14 mouse cellular contexts compared by ENCODE assay signal in the genomic region with DNA sequence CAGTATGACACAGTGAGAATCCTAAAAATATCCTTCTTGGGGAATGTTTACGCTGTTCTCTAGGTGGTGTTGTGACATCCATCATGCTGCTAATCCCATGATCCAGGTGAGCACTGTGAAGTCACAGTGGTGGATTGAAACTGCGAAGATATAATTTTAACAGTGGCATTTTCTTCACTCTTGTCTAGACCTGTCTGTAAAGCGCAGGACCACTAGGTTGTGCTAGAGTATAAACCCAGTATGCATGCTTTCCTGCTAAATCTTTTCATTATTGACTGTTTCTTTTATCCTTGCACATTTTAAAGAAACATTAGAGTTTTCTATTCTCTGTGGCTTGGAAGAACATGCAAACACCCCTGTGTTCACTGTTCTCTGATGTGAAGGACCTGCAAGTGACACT. TPM values are rescaled to one million over a fixed set of nuclear protein-coding genes. Genes with fewer than 3 reads are reported as not detected.
DNase-seq lines count a peak whose midpoint lies in the region; ATAC-seq and TF ChIP-seq lines count a peak whose summit lies in the region.
"Had no signal": no experiment of that assay in that cellular context is flagged by ENCODE, and none has a peak within 500 bp of the region (broad histone marks: within the 10 kb centered on the region; RNA-seq: fewer than 3 reads in every experiment).

No protein-coding gene starts in this region.

- no peak overlapping the region for H3K9ac ChIP-seq in intestine, postnatal 0 days (ENCODE audit: low read depth, low read length)
- H3K9ac ChIP-seq in intestine, embryonic 15.5 days: no peak overlapping the region
- no peak overlapping the region for H3K9ac ChIP-seq in midbrain, embryonic 14.5 days (replicated peaks; ENCODE audit: low read length)
- H3K9ac ChIP-seq in midbrain, embryonic 11.5 days (ENCODE audit: low read length): no peak overlapping the region
- H3K9ac ChIP-seq: hindbrain, embryonic 15.5 days had no signal

- no peak overlapping the region for H3K27ac ChIP-seq in intestine, postnatal 0 days (ENCODE audit: low read depth, low read length)
- no peak overlapping the region for H3K27ac ChIP-seq in intestine, embryonic 15.5 days
- no peak overlapping the region for H3K27ac ChIP-seq in midbrain, embryonic 14.5 days (replicated peaks; ENCODE audit: low read depth, low read length)
- no peak overlapping the region for H3K27ac ChIP-seq in midbrain, embryonic 11.5 days (ENCODE audit: low read depth, low read length)
- H3K27ac ChIP-seq: heart, embryonic 10.5 days; hindbrain, embryonic 15.5 days had no signal

- TF ChIP-seq CTCF in intestine, postnatal 0 days (IDR thresholded peaks at IDR 0.05; ENCODE audit: low read depth): peak; percentile 53
- TF ChIP-seq CTCF in brain, embryonic 14.5 days (IDR thresholded peaks at IDR 0.05; ENCODE audit: borderline replicate concordance, extremely low read depth, insufficient read depth, insufficient read length): peak; percentile 35; the same call in 1 of the 2 replicates

- H3K4me3 ChIP-seq in intestine, postnatal 0 days (ENCODE audit: low read depth, low read length): no peak overlapping the region
- H3K4me3 ChIP-seq in intestine, embryonic 15.5 days (replicated peaks): no peak overlapping the region
- no peak overlapping the region for H3K4me3 ChIP-seq in midbrain, embryonic 14.5 days (replicated peaks; ENCODE audit: low read depth, low read length)
- H3K4me3 ChIP-seq in midbrain, embryonic 11.5 days (ENCODE audit: low read depth, low read length): no peak overlapping the region
- H3K4me3 ChIP-seq: heart, embryonic 10.5 days; hindbrain, embryonic 15.5 days had no signal

- no peaks in the 10 kb centered on the region for H3K4me1 ChIP-seq in intestine, postnatal 0 days (replicated peaks; ENCODE audit: control insufficient read depth, insufficient read depth, low read length)
- no peaks in the 10 kb centered on the region for H3K4me1 ChIP-seq in intestine, embryonic 15.5 days (replicated peaks)
- no peaks in the 10 kb centered on the region for H3K4me1 ChIP-seq in midbrain, embryonic 14.5 days (ENCODE audit: control insufficient read depth, insufficient read depth, low read length)
- H3K4me1 ChIP-seq in midbrain, embryonic 11.5 days (ENCODE audit: control insufficient read depth, insufficient read depth, low read length): no peaks in the 10 kb centered on the region
- H3K4me1 ChIP-seq: heart, embryonic 10.5 days; hindbrain, embryonic 15.5 days had no signal

- no peak for TF ChIP-seq POLR2A in brain, embryonic 14.5 days (IDR thresholded peaks at IDR 0.05; ENCODE audit: borderline replicate concordance, extremely low read depth, insufficient read depth, insufficient read length, poor library complexity, severe bottlenecking)

- WGBS in intestine, postnatal 0 days: 80% methylated on average over 3 of the region's 3 CpGs
- 80% methylated on average over 3 of the region's 3 CpGs for WGBS in intestine, embryonic 15.5 days
- 85% methylated on average over 3 of the region's 3 CpGs for WGBS in midbrain, embryonic 14.5 days
- 91% methylated on average over 3 of the region's 3 CpGs for WGBS in midbrain, embryonic 11.5 days

- ATAC-seq in intestine, postnatal 0 days: no peak
- ATAC-seq in intestine, embryonic 15.5 days: no peak
- ATAC-seq in midbrain, embryonic 14.5 days (ENCODE audit: low FRiP score, low TSS enrichment): no peak
- no peak for ATAC-seq in midbrain, embryonic 11.5 days (ENCODE audit: low FRiP score)

- H3K9me3 ChIP-seq in intestine, postnatal 0 days (ENCODE audit: control insufficient read depth): no peaks in the 10 kb centered on the region
- no peaks in the 10 kb centered on the region for H3K9me3 ChIP-seq in intestine, embryonic 15.5 days
- H3K9me3 ChIP-seq in midbrain, embryonic 14.5 days (ENCODE audit: control insufficient read depth, low read length): no peaks in the 10 kb centered on the region
- H3K9me3 ChIP-seq in midbrain, embryonic 11.5 days (ENCODE audit: control insufficient read depth, low read length): no peaks in the 10 kb centered on the region
- H3K9me3 ChIP-seq: G1E; heart, embryonic 10.5 days; hindbrain, embryonic 15.5 days had no signal

- peak; percentile 69 for DNase-seq in midbrain, embryonic 14.5 days
- no peak for DNase-seq in midbrain, embryonic 11.5 days (ENCODE audit: low spot score, missing footprints)
- peak; percentile 73 for DNase-seq in brain, embryonic 14.5 days (ENCODE audit: low read depth)
- DNase-seq in layer of hippocampus, postnatal 14 days (ENCODE audit: low spot score in 2 of 2): peak; percentile 21 to 43
- DNase-seq in spleen, postnatal 4 days (ENCODE audit: low spot score in 2 of 2): no peak
- DNase-seq: adrenal gland, postnatal 10 days; cerebellum, adult 9-10 months had no signal

- no peaks in the 10 kb centered on the region for H3K27me3 ChIP-seq in intestine, postnatal 0 days (replicated peaks; ENCODE audit: control insufficient read depth, insufficient read depth, low read length)
- no peaks in the 10 kb centered on the region for H3K27me3 ChIP-seq in intestine, embryonic 15.5 days (replicated peaks)
- H3K27me3 ChIP-seq in midbrain, embryonic 14.5 days (ENCODE audit: control insufficient read depth, insufficient read depth, low read length): no peaks in the 10 kb centered on the region
- H3K27me3 ChIP-seq in midbrain, embryonic 11.5 days (ENCODE audit: control insufficient read depth, insufficient read depth, low read length): no peaks in the 10 kb centered on the region
- H3K27me3 ChIP-seq: hindbrain, embryonic 15.5 days had no signal

- no peaks in the 10 kb centered on the region for H3K36me3 ChIP-seq in intestine, postnatal 0 days (ENCODE audit: control insufficient read depth, insufficient read depth)
- H3K36me3 ChIP-seq in intestine, embryonic 15.5 days: no peaks in the 10 kb centered on the region
- H3K36me3 ChIP-seq in midbrain, embryonic 14.5 days (ENCODE audit: control insufficient read depth, insufficient read depth, low read length): no peaks in the 10 kb centered on the region
- no peaks in the 10 kb centered on the region for H3K36me3 ChIP-seq in midbrain, embryonic 11.5 days (ENCODE audit: control insufficient read depth, insufficient read depth, low read length)
- H3K36me3 ChIP-seq: G1E; heart, embryonic 10.5 days; hindbrain, embryonic 15.5 days had no signal

- H3K4me2 ChIP-seq in intestine, postnatal 0 days (replicated peaks; ENCODE audit: low read depth): no peak overlapping the region
- H3K4me2 ChIP-seq in intestine, embryonic 15.5 days (replicated peaks): no peak overlapping the region
- H3K4me2 ChIP-seq in midbrain, embryonic 14.5 days (ENCODE audit: low read length): no peak overlapping the region
- no peak overlapping the region for H3K4me2 ChIP-seq in midbrain, embryonic 11.5 days
- H3K4me2 ChIP-seq: hindbrain, embryonic 15.5 days had no signal

RNA-seq across cellular contexts. Expression of a gene that starts 57.8 kb away (rescaled TPM):
- not detected in 2 replicates for polyA plus RNA-seq in intestine, postnatal 0 days (2015; fragmentation: Nextera tagmentation; extraction: Ambion mirVana)
- polyA plus RNA-seq in intestine, embryonic 15.5 days (2015; fragmentation: Nextera tagmentation; extraction: Ambion mirVana): not detected in 2 replicates
- 0.11 and 0.16 TPM in 2 replicates for polyA plus RNA-seq in midbrain, embryonic 14.5 days (2014; fragmentation: Nextera tagmentation; extraction: Ambion mirVana)
- not detected in 2 replicates for polyA plus RNA-seq in midbrain, embryonic 11.5 days (2014; fragmentation: Nextera tagmentation; extraction: Ambion mirVana)
- polyA plus RNA-seq in brain, embryonic 14.5 days (2012; rRNA removed): 0.09 and 0.18 TPM in 2 replicates
- under 1 TPM; 0.25 to 0.26 TPM for total RNA-seq in layer of hippocampus, postnatal 14 days (2021)
- total RNA-seq: G1E had no signal
- polyA plus RNA-seq: G1E; lung, embryonic 16.5 days; stomach, embryonic 16.5 days had no signal

Comparison
In these comparisons a context has a peak if more than half of its experiments do, and no peak if none do; other contexts are left out.
1. DNase-seq: peak in midbrain, embryonic 14.5 days (single experiment), brain, embryonic 14.5 days (single experiment) and layer of hippocampus, postnatal 14 days (2 of 2); none in midbrain, embryonic 11.5 days (single experiment) and spleen, postnatal 4 days (0 of 2).